Mouse (Mus musculus): ENCODE results near the gene Gsg1. TPM values are rescaled to one million over a fixed set of nuclear protein-coding genes. Genes with fewer than 3 reads are reported as not detected.

Gsg1 gene
- total and polyA plus RNA-seq, 3 experiments = not detected

- Histone ChIP-seq H3K4me1 (ENCODE audit: insufficient read depth, low read depth, low read length) (peaks cover 46% of the 10 kb centered on the region), H3K9me3 (replicated peaks) (peaks cover 20% of the 10 kb centered on the region), H3K4me3 (ENCODE audit: low read depth, low read length) (peak overlapping the region; percentile 50; the same call in 1 of the 2 replicates), H3K27me3 (ENCODE audit: insufficient read depth, low read length) (no peaks in the 10 kb centered on the region), H3K36me3 (replicated peaks) (peaks cover 21% of the 10 kb centered on the region)
- ATAC-seq (ENCODE audit: extremely low read depth, insufficient number of reproducible peaks, low FRiP score, poor library complexity, severe bottlenecking) (peak; percentile 10; the same call in 1 of the 2 replicates), DNase-seq (ENCODE audit: low spot score) (no peak)
- TF ChIP-seq CTCF (IDR thresholded peaks at IDR 0.05; ENCODE audit: low read depth, low read length) = no peak
- no peak for TF ChIP-seq GATA2 (IDR thresholded peaks at IDR 0.05; ENCODE audit: borderline replicate concordance, low read depth, low read length)
Measured at GRCm38 (mm10) chr6:135200122-135200957, 53.8 kb downstream of the Gsg1 start.

GRCm38 (mm10) chr6:135198726-135199125 is 55.4 kb downstream of the Gsg1 start:
- H3K27me3 ChIP-seq (ENCODE audit: insufficient read depth, low read length) = no peaks in the 10 kb centered on the region
- peaks cover 38% of the 10 kb centered on the region for H3K4me1 ChIP-seq (ENCODE audit: insufficient read depth, low read depth, low read length)
- ATAC-seq (ENCODE audit: extremely low read depth, insufficient number of reproducible peaks, low FRiP score, poor library complexity, severe bottlenecking) (no peak), DNase-seq (ENCODE audit: low spot score) (no peak)
- peak overlapping the region; percentile 78 for H3K4me3 ChIP-seq (ENCODE audit: low read depth, low read length)
- H3K9me3 ChIP-seq (replicated peaks) = peaks cover 18% of the 10 kb centered on the region
- H3K36me3 ChIP-seq (replicated peaks) = peaks cover 29% of the 10 kb centered on the region
- TF ChIP-seq POLR2AphosphoS5 (IDR thresholded peaks at IDR 0.05; ENCODE audit: insufficient replicate concordance, low read depth, low read length) (no peak), TAL1 (conservative IDR thresholded peaks at IDR 0.05; ENCODE audit: low read depth, low read length) (no peak), GATA2 (IDR thresholded peaks at IDR 0.05; ENCODE audit: borderline replicate concordance, low read depth, low read length) (no peak), GATA1 (IDR thresholded peaks at IDR 0.05; ENCODE audit: borderline replicate concordance, low read length) (no peak), CTCF (IDR thresholded peaks at IDR 0.05; ENCODE audit: low read depth, low read length) (no peak)

GRCm38 (mm10) chr6:135197921-135198532 is 56.1 kb downstream of the Gsg1 start, which contains the start of the genes Fam234b and Hebp1:
Fam234b (plus strand) TSS chr6:135197977.
Hebp1 (minus strand) TSS chr6:135198022.
- no peaks in the 10 kb centered on the region for H3K27me3 ChIP-seq (ENCODE audit: insufficient read depth, low read length)
- peak within 1 kb of the TSS; percentile 78 for H3K4me3 ChIP-seq (ENCODE audit: low read depth, low read length)
- DNase-seq (ENCODE audit: low spot score) (no peak), ATAC-seq (ENCODE audit: extremely low read depth, insufficient number of reproducible peaks, low FRiP score, poor library complexity, severe bottlenecking) (peak; percentile 25; the same call in 1 of the 2 replicates)
- peaks cover 17% of the 10 kb centered on the region for H3K9me3 ChIP-seq (replicated peaks)
- peaks cover 33% of the 10 kb centered on the region for H3K36me3 ChIP-seq (replicated peaks)
- peaks cover 35% of the 10 kb centered on the region for H3K4me1 ChIP-seq (ENCODE audit: insufficient read depth, low read depth, low read length)
- TF ChIP-seq POLR2AphosphoS5 (IDR thresholded peaks at IDR 0.05; ENCODE audit: insufficient replicate concordance, low read depth, low read length) (no peak), GATA2 (IDR thresholded peaks at IDR 0.05; ENCODE audit: borderline replicate concordance, low read depth, low read length) (no peak), TAL1 (conservative IDR thresholded peaks at IDR 0.05; ENCODE audit: low read depth, low read length) (no peak), GATA1 (IDR thresholded peaks at IDR 0.05; ENCODE audit: borderline replicate concordance, low read length) (no peak), CTCF (IDR thresholded peaks at IDR 0.05; ENCODE audit: low read depth, low read length) (no peak)

GRCm38 (mm10) chr6:135197446-135197845 is 56.7 kb downstream of the Gsg1 start:
- no peak for TF ChIP-seq POLR2AphosphoS5 (IDR thresholded peaks at IDR 0.05; ENCODE audit: insufficient replicate concordance, low read depth, low read length)
- TF ChIP-seq TAL1 (conservative IDR thresholded peaks at IDR 0.05; ENCODE audit: low read depth, low read length) = no peak
- TF ChIP-seq GATA2 (IDR thresholded peaks at IDR 0.05; ENCODE audit: borderline replicate concordance, low read depth, low read length) = no peak
- no peak for TF ChIP-seq GATA1 (IDR thresholded peaks at IDR 0.05; ENCODE audit: borderline replicate concordance, low read length)
- no peak for TF ChIP-seq CTCF (IDR thresholded peaks at IDR 0.05; ENCODE audit: low read depth, low read length)
- ATAC-seq (ENCODE audit: extremely low read depth, insufficient number of reproducible peaks, low FRiP score, poor library complexity, severe bottlenecking) = no peak

GRCm38 (mm10) chr6:135196707-135197106 is 57.4 kb downstream of the Gsg1 start:
- Histone ChIP-seq H3K4me1 (ENCODE audit: insufficient read depth, low read depth, low read length) (peaks cover 28% of the 10 kb centered on the region), H3K4me3 (ENCODE audit: low read depth, low read length) (peak overlapping the region; percentile 20; the same call in 1 of the 2 replicates), H3K36me3 (replicated peaks) (peaks cover 34% of the 10 kb centered on the region), H3K27me3 (ENCODE audit: insufficient read depth, low read length) (no peaks in the 10 kb centered on the region), H3K9me3 (replicated peaks) (peaks cover 17% of the 10 kb centered on the region)
- DNase-seq (ENCODE audit: low spot score) (no peak), ATAC-seq (ENCODE audit: extremely low read depth, insufficient number of reproducible peaks, low FRiP score, poor library complexity, severe bottlenecking) (peak; percentile 59)
- no peak for TF ChIP-seq POLR2AphosphoS5 (IDR thresholded peaks at IDR 0.05; ENCODE audit: insufficient replicate concordance, low read depth, low read length)
- no peak for TF ChIP-seq GATA2 (IDR thresholded peaks at IDR 0.05; ENCODE audit: borderline replicate concordance, low read depth, low read length)
- no peak for TF ChIP-seq GATA1 (IDR thresholded peaks at IDR 0.05; ENCODE audit: borderline replicate concordance, low read length)
- TF ChIP-seq TAL1 (conservative IDR thresholded peaks at IDR 0.05; ENCODE audit: low read depth, low read length) = peak; percentile 72
- no peak for TF ChIP-seq CTCF (IDR thresholded peaks at IDR 0.05; ENCODE audit: low read depth, low read length)

More at GRCm38 (mm10) chr6:135197446-135197845, 56.7 kb downstream of the Gsg1 start:
- Histone ChIP-seq H3K9me3 (replicated peaks) (peaks cover 17% of the 10 kb centered on the region), H3K4me1 (ENCODE audit: insufficient read depth, low read depth, low read length) (peaks cover 33% of the 10 kb centered on the region), H3K27me3 (ENCODE audit: insufficient read depth, low read length) (no peaks in the 10 kb centered on the region), H3K4me3 (ENCODE audit: low read depth, low read length) (peak overlapping the region; percentile 78), H3K36me3 (replicated peaks) (peaks cover 38% of the 10 kb centered on the region)
- DNase-seq (ENCODE audit: low spot score) = no peak

- no peak for DNase-seq (ENCODE audit: low spot score)
- Histone ChIP-seq H3K27me3 (ENCODE audit: insufficient read depth, low read length) (no peaks in the 10 kb centered on the region), H3K4me3 (ENCODE audit: low read depth, low read length) (no peak overlapping the region), H3K36me3 (replicated peaks) (peaks cover 28% of the 10 kb centered on the region), H3K9me3 (replicated peaks) (peaks cover 10% of the 10 kb centered on the region), H3K4me1 (ENCODE audit: insufficient read depth, low read depth, low read length) (peaks cover 27% of the 10 kb centered on the region)
- ATAC-seq (ENCODE audit: extremely low read depth, insufficient number of reproducible peaks, low FRiP score, poor library complexity, severe bottlenecking) = no peak
- TF ChIP-seq TAL1 (conservative IDR thresholded peaks at IDR 0.05; ENCODE audit: low read depth, low read length) = no peak
- TF ChIP-seq GATA1 (IDR thresholded peaks at IDR 0.05; ENCODE audit: borderline replicate concordance, low read length) = no peak
- no peak for TF ChIP-seq GATA2 (IDR thresholded peaks at IDR 0.05; ENCODE audit: borderline replicate concordance, low read depth, low read length)
- no peak for TF ChIP-seq CTCF (IDR thresholded peaks at IDR 0.05; ENCODE audit: low read depth, low read length)
- no peak for TF ChIP-seq POLR2AphosphoS5 (IDR thresholded peaks at IDR 0.05; ENCODE audit: insufficient replicate concordance, low read depth, low read length)
Measured at GRCm38 (mm10) chr6:135194907-135195306, 59.2 kb downstream of the Gsg1 start.
